Mouse (Mus musculus) embryonic facial prominence, embryonic 13.5 days (tissue): ENCODE measurements around the gene Yod1. TPM values are rescaled to one million over a fixed set of nuclear protein-coding genes. Genes with fewer than 3 reads are reported as not detected.
A peak's percentile ranks its signal among the peaks of the same experiment; 100 is the strongest.

ENCODE experiments used
- ATAC-seq: fragments of 200-750 bp; cut with Nextera tagmentation; 2 replicates; pipeline ENCODE4 v1.8.0; 2017; ENCODE audit warnings: low read depth; ENCODE audit not compliant: insufficient number of reproducible peaks, insufficient read depth, low FRiP score, low TSS enrichment
- H3K27ac ChIP-seq: fragments of 300-500 bp; sonication (generic); 2 replicates; pipeline ENCODE4 v1.5.1; 2015; ENCODE audit warnings: moderate library complexity, mild to moderate bottlenecking, inconsistent platforms
- H3K27me3 ChIP-seq: fragments of 300-500 bp; sonication (generic); 2 replicates; pipeline ENCODE4 v1.6.1; 2015; ENCODE audit warnings: mild to moderate bottlenecking, inconsistent platforms
- H3K36me3 ChIP-seq: fragments of 300-500 bp; sonication (generic); 2 replicates; pipeline ENCODE4 v1.6.1; 2015; ENCODE audit warnings: mild to moderate bottlenecking, inconsistent platforms
- H3K4me1 ChIP-seq: fragments of 300-500 bp; sonication (generic); 2 replicates; pipeline ENCODE4 v1.6.1; 2015; ENCODE audit warnings: inconsistent platforms
- H3K4me2 ChIP-seq: fragments of 300-500 bp; sonication (generic); 2 replicates; pipeline ENCODE4 v1.6.1; 2015; ENCODE audit warnings: moderate library complexity, mild to moderate bottlenecking, inconsistent platforms
- H3K4me3 ChIP-seq: fragments of 300-500 bp; sonication (generic); 2 replicates; pipeline ENCODE4 v1.5.1; 2015; ENCODE audit warnings: mild to moderate bottlenecking, inconsistent platforms
- H3K9ac ChIP-seq: fragments of 300-500 bp; sonication (generic); 2 replicates; pipeline ENCODE4 v1.6.1; 2015; ENCODE audit warnings: mild to moderate bottlenecking, inconsistent platforms
- H3K9me3 ChIP-seq: fragments of 300-500 bp; sonication (generic); 2 replicates; pipeline ENCODE4 v1.6.1; 2016; ENCODE audit warnings: inconsistent platforms
- WGBS: fragments of 180-500 bp; shearing (Covaris S2); methylation state at CpG from one replicate; pipeline ENCODE4 v1.1.7; 2015; ENCODE audit warnings: mixed read lengths; 5-methylcytosine and 5-hydroxymethylcytosine counted together
- polyA plus RNA-seq: library from polyadenylated mRNA; unstranded; fragments of >200 nt; fragmentation: Nextera tagmentation; extraction: Ambion mirVana; gene quantifications from 2 replicates; pipeline ENCODE4 v1.2.1, GENCODE M21; 2015

Gene Yod1
- polyA plus RNA-seq, 1 experiment from 2014 or later, result 14.0 TPM

DNA sequence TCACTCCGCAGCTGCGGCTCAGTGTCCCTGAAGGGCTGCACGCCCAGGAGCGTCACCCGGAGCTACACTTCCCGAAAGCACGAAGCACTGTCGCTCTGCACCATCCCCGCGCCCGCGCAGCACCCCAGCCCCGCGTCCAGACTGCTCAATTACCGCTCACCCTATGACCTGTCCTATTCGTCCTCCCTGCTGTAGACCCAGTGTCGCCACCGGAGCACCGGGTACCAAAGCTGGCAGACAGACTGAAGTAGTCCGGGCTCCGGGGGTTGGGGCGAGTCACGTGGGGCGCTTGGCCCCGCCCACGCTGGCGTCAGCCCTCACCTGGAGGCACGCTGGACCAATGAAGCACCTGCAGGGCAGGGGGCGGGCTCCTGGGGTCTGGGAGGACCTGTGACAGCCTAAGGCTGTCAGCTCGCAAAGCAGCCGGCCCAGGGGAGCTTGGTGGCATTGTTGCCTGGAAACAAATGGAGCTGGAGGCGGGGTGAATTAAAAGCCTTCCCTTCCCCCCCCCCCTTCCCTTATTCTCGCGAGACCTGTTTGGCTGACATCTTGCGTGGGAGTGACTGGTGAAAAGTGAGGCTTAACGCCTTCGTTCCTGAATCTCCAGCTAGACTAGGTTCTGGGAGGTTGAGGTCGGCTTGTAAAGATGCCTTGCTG, 1.4 kb upstream of the Yod1 start, which contains the start of gene Gm29427:
Gene Gm29427, minus strand, starts transcription at position 239 of the 657 bp plus-strand sequence.
- under 1% methylated on average over 38 of the region's 38 CpGs for WGBS
- ATAC-seq, result peak; percentile 93

DNA sequence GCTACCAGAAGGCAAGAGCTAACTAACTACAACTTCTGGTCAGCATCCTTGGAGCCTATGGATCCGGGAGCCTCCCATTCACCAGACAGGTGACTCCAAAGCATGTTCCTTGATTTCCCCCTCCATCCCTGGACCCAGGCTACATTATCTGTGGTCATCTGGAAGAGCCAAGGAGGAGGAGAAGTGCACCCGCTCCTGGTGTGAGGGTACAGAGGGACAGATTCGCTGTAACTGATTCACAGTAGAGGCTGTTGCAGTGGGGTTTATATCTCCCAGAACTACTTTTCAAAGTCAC, 962 bp upstream of the Yod1 start:
- no peak for ATAC-seq

More for the DNA sequence above, 1.4 kb upstream of the Yod1 start, which contains the start of gene Gm29427:
- Histone ChIP-seq H3K36me3 (peaks cover 9% of the 10 kb centered on the region), H3K9me3 (no peaks in the 10 kb centered on the region), H3K4me1 (peaks cover 8% of the 10 kb centered on the region), H3K4me3 (peak within 1 kb of the TSS; percentile 94), H3K9ac (peak within 1 kb of the TSS; percentile 97), H3K27ac (peak within 1 kb of the TSS; percentile 80), H3K27me3 (no peaks in the 10 kb centered on the region), H3K4me2 (peak within 1 kb of the TSS; percentile 98)

DNA sequence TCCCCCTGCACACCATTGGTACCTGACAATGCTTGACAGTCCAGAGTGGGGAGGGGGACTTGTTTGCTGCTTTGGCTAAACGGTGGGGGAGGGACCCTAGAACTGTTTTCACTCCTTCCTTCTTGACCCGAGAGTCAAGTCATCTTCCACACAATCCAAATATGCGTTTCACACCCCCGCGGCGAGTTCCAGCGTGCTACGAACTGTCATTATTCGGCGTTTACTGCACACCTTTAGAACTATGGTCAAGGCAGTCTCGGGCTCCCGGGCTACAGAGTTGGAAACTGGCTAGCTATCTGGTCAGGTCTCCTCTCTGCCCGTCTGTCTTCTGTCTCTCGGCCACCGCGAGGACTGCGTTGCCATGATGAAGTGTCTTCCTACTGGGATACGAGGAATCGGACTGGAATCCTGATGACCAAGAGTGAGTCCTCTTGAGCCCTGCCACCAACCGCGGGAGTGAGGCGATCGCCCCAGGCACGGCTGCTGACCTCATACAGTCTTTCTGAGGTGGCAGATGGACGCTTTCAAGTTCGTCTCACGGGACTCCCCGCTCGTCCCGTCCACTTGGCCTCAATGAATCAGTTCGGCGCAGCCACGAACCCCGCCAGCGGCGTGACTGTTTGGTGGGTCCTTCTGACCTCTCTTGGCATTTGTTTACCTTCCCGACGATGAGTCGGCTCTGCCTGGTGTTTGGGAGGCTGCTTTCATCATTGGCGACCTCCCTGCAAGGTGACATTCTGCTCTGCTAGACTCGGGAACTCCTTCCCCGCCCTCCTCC, 425 bp upstream of the Yod1 start:
- H3K9me3 ChIP-seq, result no peaks in the 10 kb centered on the region
- H3K4me2 ChIP-seq, result peak overlapping the region; percentile 98
- H3K9ac ChIP-seq, result peak overlapping the region; percentile 97
- peak overlapping the region; percentile 80 for H3K27ac ChIP-seq
- peak overlapping the region; percentile 94 for H3K4me3 ChIP-seq
- H3K4me1 ChIP-seq, result peaks cover 8% of the 10 kb centered on the region
- ATAC-seq, result no peak
- WGBS, result under 1% methylated on average over 42 of the region's 42 CpGs
- peaks cover 12% of the 10 kb centered on the region for H3K36me3 ChIP-seq
- no peaks in the 10 kb centered on the region for H3K27me3 ChIP-seq

More for the DNA sequence above, 962 bp upstream of the Yod1 start:
- WGBS, result 1% methylated on average over 3 of the region's 3 CpGs
- Histone ChIP-seq H3K27me3 (no peaks in the 10 kb centered on the region), H3K27ac (peak overlapping the region; percentile 80), H3K4me1 (peaks cover 8% of the 10 kb centered on the region), H3K4me3 (peak overlapping the region; percentile 94), H3K36me3 (peaks cover 12% of the 10 kb centered on the region), H3K4me2 (peak overlapping the region; percentile 98), H3K9me3 (no peaks in the 10 kb centered on the region), H3K9ac (peak overlapping the region; percentile 97)

DNA sequence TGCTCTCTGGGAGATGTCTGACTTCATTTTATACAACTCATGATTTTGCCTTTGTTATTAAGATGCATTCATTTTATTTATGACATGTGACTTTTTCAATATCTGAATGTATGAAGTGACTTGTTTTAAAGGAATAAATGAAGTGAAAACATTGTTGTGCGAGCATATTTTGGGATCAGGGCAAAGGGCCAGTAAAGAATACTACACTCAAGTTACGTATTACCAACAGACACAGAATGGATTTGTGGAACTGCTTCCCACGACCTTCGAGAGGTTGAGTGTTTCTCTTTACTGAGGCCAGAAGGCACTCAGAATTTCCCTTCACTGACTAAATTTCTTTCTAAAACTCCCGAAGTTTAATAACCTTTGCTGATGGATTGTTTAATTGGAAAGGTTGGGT, 7.1 kb downstream of the Yod1 start:
- H3K27ac ChIP-seq, result no peak overlapping the region
- no peak for ATAC-seq
- no peaks in the 10 kb centered on the region for H3K4me1 ChIP-seq
- H3K36me3 ChIP-seq, result peaks cover 7% of the 10 kb centered on the region
- 92% methylated on average over 5 of the region's 5 CpGs for WGBS
- H3K4me3 ChIP-seq, result no peak overlapping the region
- no peaks in the 10 kb centered on the region for H3K27me3 ChIP-seq
- no peaks in the 10 kb centered on the region for H3K9me3 ChIP-seq
- H3K9ac ChIP-seq, result no peak overlapping the region
- no peak overlapping the region for H3K4me2 ChIP-seq

DNA sequence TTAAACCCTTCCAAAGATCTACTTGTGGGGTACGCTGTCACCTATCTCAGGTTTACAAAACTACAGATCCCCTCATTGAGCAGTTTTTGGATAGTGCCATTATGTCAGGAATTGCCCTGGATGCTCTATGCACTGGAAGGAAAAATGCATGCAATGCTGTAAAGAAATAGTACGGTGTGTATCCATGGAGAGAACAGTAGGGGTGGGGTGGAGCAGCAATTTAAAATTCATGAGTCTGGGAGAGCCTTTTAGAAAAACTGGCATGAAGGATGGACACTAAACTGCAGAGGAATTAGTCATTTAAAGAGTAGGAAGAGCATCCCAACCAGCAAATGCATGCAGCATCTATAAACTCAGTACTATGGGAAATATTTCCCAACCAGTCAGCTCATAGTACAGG, 9.3 kb downstream of the Yod1 start:
- H3K4me2 ChIP-seq, result no peak overlapping the region
- H3K27me3 ChIP-seq, result no peaks in the 10 kb centered on the region
- H3K36me3 ChIP-seq, result no peaks in the 10 kb centered on the region
- H3K4me3 ChIP-seq, result no peak overlapping the region
- H3K27ac ChIP-seq, result no peak overlapping the region
- 84% methylated on average over 2 of the region's 2 CpGs for WGBS
- no peak for ATAC-seq
- peaks cover 2% of the 10 kb centered on the region for H3K4me1 ChIP-seq
- H3K9ac ChIP-seq, result no peak overlapping the region
- H3K9me3 ChIP-seq, result no peaks in the 10 kb centered on the region

DNA sequence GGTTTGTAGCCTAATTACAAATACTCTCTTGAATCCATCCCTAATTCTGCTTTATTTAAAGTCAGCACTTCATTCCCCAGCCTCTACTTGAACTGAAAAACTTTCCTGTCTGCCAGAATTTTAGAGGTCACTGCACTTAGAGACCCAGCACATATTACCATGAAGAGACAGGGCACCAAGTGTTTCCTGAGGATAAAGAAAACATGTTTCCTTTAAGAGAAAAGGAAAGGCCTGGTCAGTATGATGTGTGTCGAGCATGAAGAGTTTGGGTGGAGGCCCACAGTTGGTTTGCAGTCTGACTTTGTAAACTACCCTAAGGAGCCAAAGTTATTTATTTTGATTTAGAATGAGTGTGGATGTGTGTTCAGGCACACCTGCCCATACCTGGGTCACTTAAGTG, 10.9 kb downstream of the Yod1 start:
- H3K4me2 ChIP-seq, result no peak overlapping the region
- no peak overlapping the region for H3K27ac ChIP-seq
- H3K4me3 ChIP-seq, result no peak overlapping the region
- H3K27me3 ChIP-seq, result no peaks in the 10 kb centered on the region
- no peaks in the 10 kb centered on the region for H3K36me3 ChIP-seq
- WGBS, result 65% methylated on average over 1 of the region's 1 CpGs
- no peaks in the 10 kb centered on the region for H3K9me3 ChIP-seq
- peaks cover 9% of the 10 kb centered on the region for H3K4me1 ChIP-seq
- no peak for ATAC-seq
- H3K9ac ChIP-seq, result no peak overlapping the region

DNA sequence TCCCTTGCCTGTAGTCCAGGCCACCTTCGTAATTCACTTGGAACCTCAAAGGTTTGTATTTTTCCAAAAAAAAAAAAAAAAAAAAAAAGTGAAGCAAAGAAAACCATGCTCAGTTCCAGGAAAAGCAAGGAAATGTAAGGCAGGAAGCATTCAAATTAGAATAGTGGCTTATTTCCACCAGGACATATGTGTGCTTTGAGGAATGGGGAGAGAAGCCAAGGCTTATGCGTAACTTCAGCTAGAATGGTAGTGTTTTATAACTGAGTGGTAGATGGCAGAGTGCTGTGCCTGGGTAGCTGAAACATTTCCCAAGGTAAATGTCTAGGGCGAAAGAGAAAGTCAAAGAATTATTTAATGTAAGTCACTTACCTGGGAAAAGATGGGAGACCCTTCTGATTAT, 11.6 kb downstream of the Yod1 start:
- WGBS, result 90% methylated on average over 3 of the region's 3 CpGs
- Histone ChIP-seq H3K27ac (no peak overlapping the region), H3K9me3 (no peaks in the 10 kb centered on the region), H3K4me1 (peaks cover 9% of the 10 kb centered on the region), H3K9ac (no peak overlapping the region), H3K4me2 (no peak overlapping the region), H3K36me3 (no peaks in the 10 kb centered on the region), H3K27me3 (no peaks in the 10 kb centered on the region), H3K4me3 (no peak overlapping the region)
- no peak for ATAC-seq

DNA sequence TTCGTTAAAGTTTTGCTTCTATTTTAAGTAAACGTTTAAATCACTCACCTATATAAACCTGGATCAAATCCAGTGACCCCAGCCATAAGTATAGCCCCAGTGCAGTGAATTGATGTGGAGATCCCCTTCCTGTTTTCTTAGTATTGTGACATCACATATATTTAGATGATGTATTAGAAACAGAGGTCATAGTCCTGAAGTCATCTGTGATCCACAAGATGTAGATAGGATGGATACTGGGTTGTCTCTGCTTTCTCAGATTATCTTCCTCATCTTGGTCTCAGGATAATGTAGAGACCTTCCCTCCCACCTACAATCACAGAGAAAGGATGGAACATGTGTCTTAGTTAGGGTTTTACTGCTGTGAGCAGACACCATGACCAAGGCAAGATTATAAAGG, 12.0 kb downstream of the Yod1 start, which contains the start of gene Pfkfb2:
Gene Pfkfb2, minus strand, starts transcription at position 101 of the 400 bp plus-strand sequence.
- no peak within 1 kb of the TSS for H3K27ac ChIP-seq
- H3K36me3 ChIP-seq, result no peaks in the 10 kb centered on the region
- no peak within 1 kb of the TSS for H3K4me2 ChIP-seq
- no peaks in the 10 kb centered on the region for H3K27me3 ChIP-seq
- no peak within 1 kb of the TSS for H3K9ac ChIP-seq
- ATAC-seq, result no peak
- WGBS, result 81% methylated on average over 2 of the region's 2 CpGs
- no peaks in the 10 kb centered on the region for H3K9me3 ChIP-seq
- no peak within 1 kb of the TSS for H3K4me3 ChIP-seq
- H3K4me1 ChIP-seq, result peaks cover 9% of the 10 kb centered on the region

DNA sequence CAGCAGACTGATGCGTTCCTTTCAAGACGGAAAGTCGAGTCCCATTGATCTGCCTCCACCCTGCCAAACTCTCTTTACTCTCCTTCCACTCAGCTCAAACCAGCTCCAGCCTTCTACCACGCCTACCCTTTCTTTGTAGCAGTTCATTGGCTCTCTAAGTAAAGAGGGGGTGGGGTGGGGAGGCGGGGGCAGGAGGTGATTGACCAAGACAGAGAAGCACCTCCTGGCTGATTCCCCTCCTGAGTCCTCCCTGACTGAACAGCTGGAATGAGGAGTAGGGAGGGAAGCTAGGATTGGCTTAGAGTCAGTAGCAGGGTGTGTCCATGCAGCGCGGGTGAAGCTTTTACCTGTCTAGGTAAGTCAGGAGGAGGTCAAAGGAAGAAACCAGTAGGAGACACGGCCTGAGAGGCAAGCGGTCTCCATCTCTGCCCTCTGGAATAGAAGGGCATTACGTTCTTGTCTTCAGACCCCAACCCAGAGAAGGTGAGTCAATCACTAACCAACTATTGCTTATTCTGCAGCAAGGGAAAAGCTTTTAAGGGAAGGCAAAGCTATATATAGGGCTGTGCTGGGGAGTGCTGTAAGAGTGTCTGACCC, 14.7 kb downstream of the Yod1 start, which contains the start of gene AA986860:
Gene AA986860, plus strand, starts transcription at position 236 of the 597 bp plus-strand sequence.
- Histone ChIP-seq H3K4me3 (peak within 1 kb of the TSS; percentile 20), H3K27me3 (no peaks in the 10 kb centered on the region), H3K9me3 (no peaks in the 10 kb centered on the region), H3K4me2 (peak within 1 kb of the TSS; percentile 48), H3K4me1 (peaks cover 9% of the 10 kb centered on the region), H3K36me3 (no peaks in the 10 kb centered on the region), H3K9ac (no peak within 1 kb of the TSS), H3K27ac (no peak within 1 kb of the TSS)
- no peak for ATAC-seq
- 6% methylated on average over 10 of the region's 10 CpGs for WGBS

DNA sequence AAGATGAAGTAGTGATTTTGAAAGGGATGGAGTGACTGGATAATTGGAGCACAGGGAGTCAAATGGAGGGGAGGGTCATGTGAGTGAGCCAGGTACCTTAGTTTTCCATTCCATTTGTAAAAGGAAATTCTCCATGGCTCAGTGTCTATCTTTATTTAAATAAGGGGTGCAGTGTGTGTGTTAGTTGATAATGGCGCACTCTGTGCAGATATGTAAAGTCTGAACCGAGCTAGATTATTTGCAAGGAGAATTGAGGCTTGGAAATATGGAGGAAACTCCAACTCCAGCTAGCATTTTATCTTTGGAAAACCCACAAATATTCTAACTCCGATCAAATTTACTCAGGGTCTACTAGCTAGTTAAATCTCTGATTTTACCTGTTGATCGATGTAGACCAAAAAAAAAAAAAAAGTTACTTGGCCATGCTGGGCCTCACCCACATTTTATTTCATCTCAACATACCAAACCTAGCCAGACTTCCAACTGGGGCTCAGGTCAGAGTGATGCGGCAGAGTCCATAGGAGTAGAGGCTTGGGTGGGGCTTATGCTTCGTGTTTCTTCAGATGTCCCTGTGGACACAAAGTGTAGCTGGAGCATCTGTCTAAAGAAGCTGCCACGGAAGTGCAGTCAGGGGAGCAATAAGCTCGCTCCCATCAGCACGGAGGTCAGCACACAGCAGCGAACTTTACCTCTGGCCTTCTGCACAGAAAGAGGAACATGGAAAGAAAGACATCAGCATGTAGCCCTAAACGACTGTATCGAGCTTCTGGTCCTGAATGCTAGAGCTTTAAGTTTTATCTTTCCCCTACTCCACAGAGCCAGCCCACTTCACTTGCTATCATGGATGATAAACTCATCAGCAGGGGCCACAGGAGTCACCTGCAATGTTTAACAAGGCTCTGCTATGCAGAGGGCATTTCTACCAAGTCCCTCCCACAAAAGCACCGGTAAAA, 15.9 kb downstream of the Yod1 start:
- Histone ChIP-seq H3K4me2 (no peak overlapping the region), H3K9me3 (no peaks in the 10 kb centered on the region), H3K27ac (no peak overlapping the region), H3K9ac (no peak overlapping the region), H3K27me3 (no peaks in the 10 kb centered on the region), H3K4me3 (no peak overlapping the region), H3K36me3 (no peaks in the 10 kb centered on the region), H3K4me1 (peaks cover 9% of the 10 kb centered on the region)
- WGBS, result 88% methylated on average over 13 of the region's 13 CpGs
- no peak for ATAC-seq

DNA sequence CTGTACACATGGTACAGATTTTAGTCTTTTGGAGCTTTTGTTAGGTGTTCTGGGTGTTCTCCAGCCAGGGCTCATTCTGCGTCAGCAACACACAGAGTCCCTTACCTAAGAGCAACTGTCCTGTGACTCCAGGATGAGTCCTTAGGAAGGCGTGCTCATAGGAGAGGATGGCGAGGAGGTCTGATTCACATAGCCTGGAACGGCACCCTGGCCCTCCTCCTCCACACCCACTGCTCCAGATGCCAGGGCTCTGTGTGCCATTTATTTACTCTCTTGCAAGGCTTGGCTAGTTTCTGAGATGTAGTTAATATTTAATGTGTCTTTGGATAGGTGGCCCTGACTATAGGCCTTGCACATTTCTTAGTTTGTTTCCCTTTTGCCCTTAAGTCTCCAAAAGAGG, 16.5 kb downstream of the Yod1 start:
- Histone ChIP-seq H3K27ac (no peak overlapping the region), H3K4me1 (peaks cover 9% of the 10 kb centered on the region), H3K4me3 (no peak overlapping the region), H3K4me2 (no peak overlapping the region), H3K27me3 (no peaks in the 10 kb centered on the region), H3K9ac (no peak overlapping the region), H3K36me3 (no peaks in the 10 kb centered on the region), H3K9me3 (no peaks in the 10 kb centered on the region)
- WGBS, result 83% methylated on average over 4 of the region's 4 CpGs
- no peak for ATAC-seq
